Mouse (Mus musculus) liver, embryonic 14.5 days (tissue): ENCODE measurements at regions not wholly inside any gene's neighbourhood (a gene's known extent, or its start where the extent isn't known, plus 50 kb on each side); places are given as distances from the start of the nearest gene placed in this dataset.

Experiments used
- CTCF ChIP-seq: IDR thresholded peaks from 2 replicates; pipeline ENCODE4 v1.5.1; 2016; ENCODE audit warnings: antibody characterized with exemption, low read depth, control low read depth
- EP300 ChIP-seq: IDR thresholded peaks from 2 replicates; pipeline ENCODE4 v1.6.1; 2016; ENCODE audit warnings: antibody characterized with exemption, low read depth

GRCm38 (mm10) chr2:51284781-51285225 is 135.9 kb upstream of the Rnd3 start:
- TF ChIP-seq CTCF (no peak), EP300 (no peak)
